Mouse (Mus musculus) mature B cell (primary cell): Measurements from ENCODE around the gene Miga2.

Source experiments
- in situ Hi-C: fragments of 300-500 bp; cut with MboI; formaldehyde crosslinking; loops from 2 replicates; pipeline ENCODE4 v1.14.3; 2019

The Miga2 gene

DNA sequence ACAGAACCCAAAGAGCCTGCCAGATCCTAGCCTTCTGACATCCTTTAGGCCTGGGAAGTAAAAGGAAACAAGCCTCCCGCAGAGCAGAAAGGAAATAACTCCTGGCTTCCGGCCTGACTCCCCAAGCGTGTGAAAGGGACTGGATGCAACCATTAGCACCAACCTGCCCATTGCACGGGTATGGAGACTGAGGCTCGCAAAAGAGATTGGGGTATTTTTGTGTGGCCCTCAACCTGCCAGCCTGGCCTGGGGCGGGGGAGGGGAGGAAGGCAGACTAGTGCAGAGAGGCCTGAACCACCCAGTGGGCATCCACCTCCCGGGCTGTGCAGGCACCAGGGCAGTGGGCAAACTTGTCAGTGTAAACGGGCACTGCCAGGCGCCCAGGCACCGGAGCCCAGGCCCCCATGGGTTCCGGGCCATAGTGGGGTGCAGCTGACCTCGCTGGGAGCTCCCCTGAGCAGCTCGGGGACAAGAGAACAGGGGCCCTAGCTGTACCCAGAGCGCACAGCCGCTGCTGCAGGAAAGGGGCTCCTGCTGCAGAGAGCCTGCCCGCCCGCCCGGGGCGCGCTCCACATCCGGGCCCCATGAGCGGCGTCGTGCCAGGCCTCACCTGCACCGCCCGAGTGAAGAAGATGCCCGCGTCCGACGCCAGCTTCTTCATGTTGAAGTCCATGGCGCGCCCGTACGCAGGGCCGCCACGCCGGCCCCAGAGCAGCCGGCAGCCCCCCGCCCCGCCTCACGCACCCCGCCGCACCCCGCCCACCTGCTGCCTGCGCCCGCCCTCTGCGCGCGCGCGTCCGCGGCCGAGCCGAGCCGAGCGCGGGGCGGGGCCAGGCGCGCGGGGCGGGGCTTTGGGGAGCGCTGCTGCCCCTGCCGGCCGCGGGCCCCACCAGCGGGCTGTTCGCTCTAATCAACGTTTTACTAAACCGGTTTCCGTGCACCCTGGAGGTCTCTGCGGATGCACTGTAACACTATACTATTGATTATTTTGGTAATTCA, 5.2 kb upstream of the Miga2 start, which contains the start of gene Sh3glb2:
Sh3glb2 (minus strand) TSS at position 805 of the 999 bp plus-strand sequence.
- in situ Hi-C loops: no loop called here

DNA sequence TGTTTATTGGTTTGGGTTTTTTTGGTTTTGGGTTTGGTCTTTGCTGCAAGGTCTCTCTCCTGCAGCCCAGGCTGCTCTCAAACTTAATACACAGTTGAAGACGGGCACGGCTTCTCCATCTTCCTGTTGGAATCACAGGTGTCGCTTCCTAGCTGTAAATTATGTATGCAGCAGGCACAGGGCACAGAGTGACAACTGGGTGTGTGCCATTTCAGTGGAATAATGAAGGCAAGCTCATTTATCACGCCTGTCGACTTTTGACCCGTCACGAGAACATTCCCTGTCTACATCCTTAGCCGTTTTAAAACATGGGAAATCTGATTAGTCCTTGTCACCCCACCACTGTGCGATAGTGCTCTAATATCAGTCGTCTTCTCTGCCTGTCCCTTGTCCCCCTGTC, 3.4 kb upstream of the Miga2 start:
- in situ Hi-C loops: no loop called here

DNA sequence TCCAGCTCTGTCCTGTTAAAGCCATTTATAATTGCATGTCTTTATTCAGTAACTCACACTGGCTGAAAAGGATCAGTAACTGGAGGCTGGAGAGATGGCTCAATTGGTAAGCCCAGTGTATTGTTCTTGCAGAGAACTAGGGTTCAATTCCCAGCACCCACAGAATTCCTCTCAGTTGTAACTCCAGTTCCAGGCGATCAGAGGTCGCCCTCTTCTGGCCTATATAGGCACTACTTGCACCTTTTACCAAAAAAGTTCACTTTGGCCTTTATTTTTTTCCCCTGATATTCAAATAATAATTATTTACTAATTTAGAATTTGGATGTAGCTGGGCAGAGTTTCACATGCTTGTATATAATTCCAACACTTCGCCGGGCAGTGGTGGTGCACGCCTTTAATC, 1.2 kb upstream of the Miga2 start:
- in situ Hi-C loops: no loop called here

DNA sequence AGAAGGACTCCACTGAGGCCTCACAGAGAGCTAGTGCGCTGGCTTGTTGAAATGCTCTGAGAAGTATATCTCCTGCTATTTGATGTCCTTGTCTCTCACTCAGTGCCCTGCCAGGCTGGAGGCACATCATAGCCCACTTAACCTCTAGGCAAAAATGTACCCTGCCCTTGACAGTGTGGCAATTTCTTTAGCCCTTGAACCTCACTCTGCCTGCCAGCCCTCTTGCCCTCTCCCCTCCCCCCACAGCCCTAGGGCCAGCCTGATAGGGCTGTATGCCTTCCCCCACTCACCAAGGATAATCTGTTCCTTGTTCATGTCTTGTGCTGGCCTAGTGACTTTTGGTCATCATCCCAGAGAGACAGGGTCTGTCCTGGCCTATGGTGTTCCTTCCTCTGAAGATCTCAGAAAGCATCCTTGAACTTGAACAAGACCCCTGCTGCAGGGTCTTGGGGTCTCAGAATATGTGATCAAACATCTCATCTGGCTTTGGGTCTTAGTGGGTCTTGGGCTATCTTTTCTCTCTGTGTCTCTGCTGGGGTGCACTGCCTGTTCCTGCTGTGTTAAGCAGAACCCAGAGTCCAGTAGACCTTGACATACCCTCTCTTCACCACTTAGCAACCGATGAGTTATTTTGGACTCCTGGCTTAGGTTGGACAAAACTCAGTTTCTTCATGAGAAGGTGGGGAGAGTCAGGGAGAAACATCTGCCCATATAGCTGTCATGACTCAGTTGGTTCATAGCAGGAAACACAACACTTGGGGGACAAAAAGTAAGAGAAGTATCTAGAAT, 1.4 kb downstream of the Miga2 start:
- in situ Hi-C loops: no loop called here

DNA sequence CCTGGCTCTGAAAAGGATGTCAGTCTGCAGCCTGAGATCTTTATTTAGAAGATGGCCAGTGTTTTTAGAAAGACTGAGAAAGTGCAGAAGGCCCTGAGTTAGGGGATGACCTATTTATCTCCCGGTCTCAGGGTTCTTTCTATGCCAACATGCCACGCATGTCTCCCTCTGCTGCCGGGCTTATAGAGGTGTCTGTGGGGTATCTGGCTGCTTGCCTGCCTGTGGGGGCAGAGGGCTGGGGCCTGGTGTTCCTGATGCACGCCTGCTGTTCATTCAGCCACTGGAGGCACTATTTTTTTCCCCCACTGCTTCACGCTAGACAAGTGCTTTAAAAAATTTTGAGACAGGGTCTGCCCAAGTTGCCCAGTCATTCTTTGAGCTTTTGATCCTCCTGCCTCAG, 2.2 kb downstream of the Miga2 start:
- in situ Hi-C loops: no loop called here

DNA sequence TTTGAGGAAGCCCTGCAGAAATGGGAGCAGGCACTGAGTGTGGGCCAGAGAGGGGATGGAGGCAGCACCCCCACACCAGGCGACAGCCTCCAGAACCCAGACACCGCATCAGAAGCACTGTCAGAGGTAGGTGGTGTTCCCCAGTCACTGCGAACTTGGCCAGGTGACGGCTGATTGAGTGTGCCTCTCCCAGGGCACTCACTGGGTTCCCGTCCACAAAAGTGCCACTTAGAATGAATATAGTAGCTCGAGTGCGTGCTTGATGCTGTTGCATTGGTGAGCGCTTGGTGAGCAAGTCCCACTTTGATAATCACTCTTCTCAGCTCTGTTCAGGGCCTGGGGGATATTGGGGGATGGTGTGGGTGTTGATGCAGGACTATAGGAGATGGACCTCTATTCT, 7.5 kb downstream of the Miga2 start:
- in situ Hi-C loops: no loop called here

- in situ Hi-C loops: no loop called here
Observed at GRCm38 (mm10) chr2:30372726-30373125, 8.7 kb downstream of the Miga2 start.

DNA sequence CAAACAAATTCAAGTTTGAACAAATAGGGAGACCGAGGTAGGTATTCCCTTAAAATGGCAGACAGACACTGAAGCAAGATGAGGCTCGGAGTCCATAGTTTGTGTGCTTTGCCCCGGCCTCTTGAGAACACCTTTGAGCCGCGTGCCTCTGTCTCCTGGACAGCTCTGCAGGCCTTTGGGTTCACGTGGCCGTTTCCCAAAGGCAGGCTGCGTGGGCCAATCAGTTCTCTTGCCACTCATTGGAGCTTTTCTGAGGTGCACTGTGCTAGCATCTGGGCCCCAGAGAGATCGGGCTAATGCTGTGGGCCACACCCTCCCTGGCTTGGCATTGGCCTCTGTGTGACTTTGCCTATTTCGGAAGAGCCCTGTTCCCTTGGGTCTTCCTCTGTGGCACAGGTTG, 11.9 kb downstream of the Miga2 start:
- in situ Hi-C loops: no loop called here

DNA sequence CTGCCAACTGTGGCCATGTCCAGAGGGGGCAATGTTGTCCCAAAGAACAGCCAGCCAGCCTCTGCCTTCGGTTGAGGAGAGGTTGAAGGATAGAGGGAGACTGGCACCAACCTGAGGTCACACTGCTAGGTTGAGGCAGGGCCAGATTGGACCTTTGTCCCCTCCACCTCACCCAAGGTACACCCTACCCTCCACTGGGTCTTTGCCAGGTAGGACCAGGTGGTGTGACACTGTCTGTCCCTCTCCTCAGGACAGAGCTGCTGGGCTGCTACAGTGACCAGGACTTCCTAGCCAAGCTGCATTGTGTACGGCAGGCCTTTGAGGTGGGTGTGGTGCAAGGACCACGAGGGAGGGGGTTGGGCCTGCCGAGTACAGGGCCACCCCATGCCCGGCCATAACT, 13.7 kb downstream of the Miga2 start:
- in situ Hi-C loops: no loop called here

GRCm38 (mm10) chr2:30379307-30379706, 15.3 kb downstream of the Miga2 start:
- in situ Hi-C loops: no loop called here

GRCm38 (mm10) chr2:30380564-30381376, 16.7 kb downstream of the Miga2 start:
- in situ Hi-C loops: no loop called here

- in situ Hi-C loops: no loop called here
Observed at GRCm38 (mm10) chr2:30381377-30381725, 17.3 kb downstream of the Miga2 start.

DNA sequence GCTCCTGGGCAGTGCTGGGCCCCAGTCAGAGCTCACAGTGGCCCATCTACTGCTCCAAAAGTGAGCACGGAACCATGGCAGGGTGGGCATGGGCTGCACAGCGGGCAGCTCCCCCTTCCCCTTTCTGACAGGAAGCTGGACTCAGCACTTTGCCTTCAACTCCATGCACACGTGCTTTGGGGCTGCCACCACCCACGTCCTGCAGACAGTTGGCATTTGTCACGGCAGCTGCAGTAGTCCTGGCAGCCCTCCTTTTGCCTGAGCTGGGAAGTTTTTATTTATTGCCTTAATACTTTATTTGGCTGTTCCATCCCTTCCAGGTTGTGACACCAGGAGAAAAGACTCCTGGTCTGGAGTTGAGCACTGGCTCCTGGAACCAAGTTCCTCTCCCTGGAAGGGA, 20.8 kb downstream of the Miga2 start:
- in situ Hi-C loops: no loop called here

DNA sequence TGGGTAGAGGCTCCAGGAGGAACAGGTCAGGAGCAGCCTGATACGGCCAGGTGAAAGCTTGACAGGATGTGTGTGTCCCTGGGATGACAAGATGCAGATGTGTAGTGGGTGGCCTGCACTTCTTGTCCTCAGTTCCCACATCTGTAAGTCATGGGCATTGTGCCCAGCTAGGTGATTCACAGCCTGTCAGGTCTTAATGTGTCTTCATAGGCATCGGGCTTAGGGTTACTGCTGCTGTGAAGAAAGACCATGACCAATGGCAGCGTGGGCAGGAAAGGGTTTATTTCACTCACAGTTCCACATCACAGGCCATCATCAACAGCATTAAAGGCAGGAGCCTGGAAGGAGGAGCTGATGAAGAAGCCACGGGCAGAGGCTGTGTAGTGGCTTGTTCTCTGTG, 21.6 kb downstream of the Miga2 start:
- in situ Hi-C loops: no loop called here

DNA sequence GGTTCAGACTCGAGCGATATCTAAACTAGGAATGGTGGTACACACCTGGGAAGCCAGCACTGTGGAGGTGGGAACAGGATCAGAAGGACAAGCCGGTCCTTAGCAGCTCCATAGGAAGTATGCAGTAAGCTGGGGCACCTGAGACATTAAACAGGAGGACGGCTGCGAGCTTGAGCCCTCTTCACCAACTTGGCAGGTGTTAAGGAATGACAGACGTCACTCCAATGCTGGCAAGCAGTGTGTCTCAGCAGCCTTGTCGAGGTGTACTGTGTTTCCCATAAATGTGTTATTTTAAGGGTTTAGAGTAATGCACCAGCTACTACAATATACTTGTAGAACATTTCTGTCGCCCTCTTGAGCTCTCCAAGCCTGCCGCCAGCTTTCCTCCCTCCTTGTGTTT, 22.9 kb downstream of the Miga2 start:
- in situ Hi-C loops: no loop called here

- in situ Hi-C loops: no loop called here
Observed at GRCm38 (mm10) chr2:30389000-30389399, 25.0 kb downstream of the Miga2 start.

DNA sequence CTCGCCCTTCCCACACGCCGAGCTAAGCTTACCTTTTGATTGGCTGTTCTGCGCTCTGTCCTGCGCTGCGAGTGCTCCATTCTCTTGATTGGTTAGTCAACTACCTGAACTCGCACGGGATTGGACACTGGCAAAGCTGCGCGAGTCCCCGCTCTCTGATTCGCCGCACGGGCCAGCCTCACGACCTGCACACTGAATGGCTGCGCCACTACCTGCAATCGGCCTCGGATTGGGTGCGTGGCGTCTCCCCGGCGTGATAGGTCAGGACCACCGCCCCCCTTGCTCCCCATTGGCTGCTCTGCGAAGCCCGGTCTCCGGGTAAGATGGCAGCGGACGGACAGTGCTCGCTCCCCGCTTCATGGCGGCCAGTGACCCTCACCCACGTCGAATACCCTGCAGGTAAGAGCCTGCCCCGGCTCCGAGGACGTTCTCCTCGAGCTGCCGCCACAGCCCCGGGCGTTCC, 28.1 kb downstream of the Miga2 start, which contains the start of gene Dolpp1:
Dolpp1 (plus strand) TSS at position 141 of the 463 bp plus-strand sequence.
- in situ Hi-C loops: no loop called here

- in situ Hi-C loops: no loop called here
Observed at GRCm38 (mm10) chr2:30392577-30393369, 28.7 kb downstream of the Miga2 start.

- in situ Hi-C loops: no loop called here
Observed at GRCm38 (mm10) chr2:30393370-30393656, 29.3 kb downstream of the Miga2 start.

GRCm38 (mm10) chr2:30395757-30396156, 31.7 kb downstream of the Miga2 start:
- in situ Hi-C loops: no loop called here

- in situ Hi-C loops: no loop called here
Observed at GRCm38 (mm10) chr2:30396246-30396645, 32.2 kb downstream of the Miga2 start.
